9 mouse cellular contexts compared by ENCODE assay signal in the genomic region with DNA sequence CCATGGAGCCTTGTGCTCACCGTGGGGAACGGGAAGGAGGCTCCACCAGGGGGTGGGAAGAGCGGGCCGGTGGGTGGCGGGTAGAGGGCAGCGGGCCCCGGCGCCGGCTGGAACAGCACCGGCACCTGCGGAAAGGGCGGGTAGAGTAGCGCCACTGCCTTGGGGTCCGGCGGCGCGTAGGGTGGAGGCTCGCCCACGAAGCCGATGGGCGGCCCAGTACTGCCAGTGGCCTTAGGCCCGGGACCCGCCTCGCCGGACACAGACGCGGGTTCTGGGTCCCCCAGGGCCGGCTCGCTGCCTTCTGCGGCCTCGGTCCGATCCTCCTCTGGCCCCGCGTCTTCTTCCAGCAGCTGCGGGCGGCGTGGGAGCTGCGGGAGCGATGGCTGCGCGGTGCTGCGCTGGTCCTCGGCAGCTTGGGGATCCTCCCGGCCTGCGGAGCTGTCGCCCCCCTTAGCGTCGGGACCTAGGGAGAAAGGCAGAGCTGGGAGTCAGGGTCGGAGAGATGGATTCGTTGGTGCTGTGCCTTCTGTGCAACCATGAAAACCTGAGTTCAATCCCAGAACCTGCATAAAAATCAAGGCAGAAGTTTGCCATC. TPM values are rescaled to one million over a fixed set of nuclear protein-coding genes. Genes with fewer than 3 reads are reported as not detected.
A peak's percentile ranks its signal among the peaks of the same experiment; 100 is the strongest.
DNase-seq lines count a peak whose midpoint lies in the region; ATAC-seq and TF ChIP-seq lines count a peak whose summit lies in the region.
"Had no signal": no experiment of that assay in that cellular context is flagged by ENCODE, and none has a peak within 500 bp of the region (broad histone marks: within the 10 kb centered on the region; RNA-seq: fewer than 3 reads in every experiment).

No protein-coding gene starts in this region.

- peak overlapping the region; percentile 48 for H3K4me3 ChIP-seq in heart, embryonic 11.5 days (ENCODE audit: low read depth, low read length)
- H3K4me3 ChIP-seq in ES-E14 (ENCODE audit: insufficient read depth in 1 of 2, low read depth in 1 of 2, low read length in 2 of 2, poor library complexity in 1 of 2, severe bottlenecking in 1 of 2) = peak overlapping the region; percentile 67 to 73
- H3K4me3 ChIP-seq in forebrain, embryonic 15.5 days = peak overlapping the region; percentile 34
- H3K4me3 ChIP-seq in liver, embryonic 14.5 days (ENCODE audit: insufficient read depth in 1 of 2, low read depth in 2 of 2, low read length in 2 of 2) = no peak overlapping the region

- in situ Hi-C loops in ES-E14 (cut with MboI; ENCODE audit: low sequenced_read_pairs in 2 of 2, unreplicated experiment in 2 of 2) = no loop called here

- no peak for TF ChIP-seq CTCF in liver, embryonic 14.5 days (IDR thresholded peaks at IDR 0.05; ENCODE audit: low read depth)

- no peak overlapping the region for H3K27ac ChIP-seq in heart, embryonic 11.5 days (ENCODE audit: low read depth, low read length)
- H3K27ac ChIP-seq in ES-E14 (ENCODE audit: insufficient read depth, low read depth, low read length, poor library complexity, severe bottlenecking) = no peak overlapping the region
- no peak overlapping the region for H3K27ac ChIP-seq in forebrain, embryonic 15.5 days (replicated peaks)
- H3K27ac ChIP-seq in liver, embryonic 14.5 days = no peak overlapping the region

- peaks cover 58% of the 10 kb centered on the region for H3K27me3 ChIP-seq in heart, embryonic 11.5 days (ENCODE audit: control insufficient read depth, insufficient read depth, low read length)
- H3K27me3 ChIP-seq in forebrain, embryonic 15.5 days = peaks cover 47% of the 10 kb centered on the region
- H3K27me3 ChIP-seq in liver, embryonic 14.5 days (ENCODE audit: control insufficient read depth, insufficient read depth, low read length) = peaks cover 47% of the 10 kb centered on the region

- H3K9me3 ChIP-seq in heart, embryonic 11.5 days (replicated peaks; ENCODE audit: control insufficient read depth, low read length) = no peaks in the 10 kb centered on the region
- no peaks in the 10 kb centered on the region for H3K9me3 ChIP-seq in ES-E14 (ENCODE audit: control insufficient read depth, insufficient read depth, low read depth, low read length)
- H3K9me3 ChIP-seq in forebrain, embryonic 15.5 days = peaks cover under 1% of the 10 kb centered on the region; the same call in 1 of the 2 replicates
- no peaks in the 10 kb centered on the region for H3K9me3 ChIP-seq in liver, embryonic 14.5 days (ENCODE audit: control insufficient read depth, low read length)
- H3K9me3 ChIP-seq: G1E had no signal

- peak overlapping the region; percentile 86 for H3K4me2 ChIP-seq in heart, embryonic 11.5 days
- H3K4me2 ChIP-seq in forebrain, embryonic 15.5 days (replicated peaks) = peak overlapping the region; percentile 52
- H3K4me2 ChIP-seq in liver, embryonic 14.5 days (ENCODE audit: low read depth) = peak overlapping the region; percentile 3; the same call in 1 of the 2 replicates

- WGBS in heart, embryonic 11.5 days (ENCODE audit: insufficient replicate concordance) = 2% methylated on average over 47 of the region's 50 CpGs
- 2% methylated on average over 50 of the region's 50 CpGs for WGBS in forebrain, embryonic 15.5 days
- 11% methylated on average over 50 of the region's 50 CpGs for WGBS in liver, embryonic 14.5 days (ENCODE audit: insufficient replicate concordance)

- no peaks in the 10 kb centered on the region for H3K36me3 ChIP-seq in heart, embryonic 11.5 days (ENCODE audit: control insufficient read depth, insufficient read depth, low read length)
- H3K36me3 ChIP-seq in ES-E14 (ENCODE audit: control insufficient read depth, insufficient read depth, low read length, poor library complexity, severe bottlenecking) = no peaks in the 10 kb centered on the region
- H3K36me3 ChIP-seq in forebrain, embryonic 15.5 days = no peaks in the 10 kb centered on the region
- no peaks in the 10 kb centered on the region for H3K36me3 ChIP-seq in liver, embryonic 14.5 days (replicated peaks; ENCODE audit: control insufficient read depth, insufficient read depth, low read depth)
- H3K36me3 ChIP-seq: G1E had no signal

- H3K9ac ChIP-seq in heart, embryonic 11.5 days (ENCODE audit: low read depth, low read length) = peak overlapping the region; percentile 63
- peak overlapping the region; percentile 72 for H3K9ac ChIP-seq in ES-E14 (ENCODE audit: insufficient read depth, low read depth, low read length, poor library complexity, severe bottlenecking)
- peak overlapping the region; percentile 36 for H3K9ac ChIP-seq in forebrain, embryonic 15.5 days (replicated peaks)
- H3K9ac ChIP-seq in liver, embryonic 14.5 days (replicated peaks) = no peak overlapping the region

- TF ChIP-seq EP300 in liver, embryonic 14.5 days (IDR thresholded peaks at IDR 0.05; ENCODE audit: low read depth) = no peak

- intact Hi-C loops in heart, postnatal 10 days (cut with DNase I) = no loop called here

- DNase-seq in heart, postnatal 10 days = no peak
- DNase-seq in ES-E14 (ENCODE audit: low read depth, low spot score) = no peak
- DNase-seq in liver, embryonic 14.5 days (ENCODE audit: low read depth in 3 of 3, low spot score in 3 of 3) = no peak
- no peak for DNase-seq in MN1 (ENCODE audit: low spot score)
- no peak for DNase-seq in thymus, postnatal 0 days (ENCODE audit: low spot score)
- no peak for DNase-seq in ovary, postnatal 14 days (ENCODE audit: low spot score)

- H3K4me1 ChIP-seq in heart, embryonic 11.5 days (ENCODE audit: control insufficient read depth, insufficient read depth, low read length) = peaks cover 2% of the 10 kb centered on the region; the same call in 1 of the 2 replicates
- peaks cover 3 to 23% of the 10 kb centered on the region in 2 experiments; a peak in 2 of 4 replicates for H3K4me1 ChIP-seq in ES-E14 (ENCODE audit: control insufficient read depth in 2 of 2, insufficient read depth in 2 of 2, low read length in 2 of 2, poor library complexity in 1 of 2)
- H3K4me1 ChIP-seq in forebrain, embryonic 15.5 days = peaks cover 5% of the 10 kb centered on the region
- no peaks in the 10 kb centered on the region for H3K4me1 ChIP-seq in liver, embryonic 14.5 days (replicated peaks; ENCODE audit: control insufficient read depth in 2 of 2, insufficient read depth in 2 of 2, low read length in 1 of 2)

- ATAC-seq in heart, embryonic 11.5 days (replicated peaks; ENCODE audit: insufficient number of reproducible peaks, low FRiP score, low TSS enrichment) = no peak
- ATAC-seq in forebrain, embryonic 15.5 days (replicated peaks) = no peak
- no peak for ATAC-seq in liver, embryonic 14.5 days (ENCODE audit: insufficient read depth)

TF ChIP-seq in ES-E14, 5 proteins besides CTCF, POLR2A, EP300 and RAD21 (continues in another document):
- no peak for TF ChIP-seq CHD2 (IDR thresholded peaks at IDR 0.05; ENCODE audit: low read depth, low read length)
- no peak for TF ChIP-seq MAFK (IDR thresholded peaks at IDR 0.05; ENCODE audit: insufficient read depth, low read depth, low read length)
- TF ChIP-seq ZNF384 (IDR thresholded peaks at IDR 0.05; ENCODE audit: low read depth, low read length) = no peak
- TF ChIP-seq HCFC1 (IDR thresholded peaks at IDR 0.05; ENCODE audit: borderline replicate concordance, insufficient read depth, low read length) = no peak

RNA-seq across cellular contexts. Expression of a gene that starts 4.2 kb away (rescaled TPM):
- polyA plus RNA-seq in heart, embryonic 11.5 days (2014; fragmentation: Nextera tagmentation; extraction: Ambion mirVana) = not detected in 2 replicates
- not detected for total RNA-seq in heart, postnatal 10 days (2021)
- total RNA-seq in ES-E14 (2012; rRNA removed) = 0.27 and 0.42 TPM in 2 replicates
- not detected in 2 replicates for polyA plus RNA-seq in forebrain, embryonic 15.5 days (2015; fragmentation: Nextera tagmentation; extraction: Ambion mirVana)
- polyA plus RNA-seq in liver, embryonic 14.5 days (2012; rRNA removed) = 0.39 and 0.64 TPM in 2 replicates
- 0.34 and 0.38 TPM in 2 replicates for polyA plus RNA-seq in liver, embryonic 14.5 days (2014; fragmentation: Nextera tagmentation; extraction: Ambion mirVana)
- polyA plus RNA-seq in thymus, postnatal 0 days (2015; fragmentation: Nextera tagmentation; extraction: Ambion mirVana) = 0.19 TPM in 1 of 2 replicates, not detected in the other
- total RNA-seq: G1E had no signal
- polyA plus RNA-seq: G1E had no signal

RNA-seq across cellular contexts. Expression of a gene that starts 11.8 kb away (rescaled TPM):
- 0.99 TPM in 1 of 2 replicates, not detected in the other for polyA plus RNA-seq in heart, embryonic 11.5 days (2014; fragmentation: Nextera tagmentation; extraction: Ambion mirVana)
- not detected for total RNA-seq in heart, postnatal 10 days (2021)
- total RNA-seq in ES-E14 (2012; rRNA removed) = not detected in 2 replicates
- 0.79 TPM in 1 of 2 replicates, not detected in the other for polyA plus RNA-seq in forebrain, embryonic 15.5 days (2015; fragmentation: Nextera tagmentation; extraction: Ambion mirVana)
- not detected in 2 replicates for polyA plus RNA-seq in liver, embryonic 14.5 days (2012; rRNA removed)
- not detected in 2 replicates for polyA plus RNA-seq in liver, embryonic 14.5 days (2014; fragmentation: Nextera tagmentation; extraction: Ambion mirVana)
- not detected in 2 replicates for polyA plus RNA-seq in thymus, postnatal 0 days (2015; fragmentation: Nextera tagmentation; extraction: Ambion mirVana)
- polyA plus RNA-seq: G1E had no signal

RNA-seq across cellular contexts. Expression of a gene that starts 40.0 kb away (rescaled TPM):
- 28.8 and 30.2 TPM in 2 replicates for polyA plus RNA-seq in heart, embryonic 11.5 days (2014; fragmentation: Nextera tagmentation; extraction: Ambion mirVana)
- total RNA-seq in heart, postnatal 10 days (2021) = 10 to 100 TPM; 14.3 to 17.5 TPM
- total RNA-seq in ES-E14 (2012; rRNA removed) = 18.3 and 30.4 TPM in 2 replicates
- polyA plus RNA-seq in forebrain, embryonic 15.5 days (2015; fragmentation: Nextera tagmentation; extraction: Ambion mirVana) = 28.2 and 31.6 TPM in 2 replicates
- polyA plus RNA-seq in liver, embryonic 14.5 days (2012; rRNA removed) = 8.4 and 10.0 TPM in 2 replicates
- polyA plus RNA-seq in liver, embryonic 14.5 days (2014; fragmentation: Nextera tagmentation; extraction: Ambion mirVana) = 11.6 and 13.4 TPM in 2 replicates
- 13.9 and 14.9 TPM in 2 replicates for polyA plus RNA-seq in thymus, postnatal 0 days (2015; fragmentation: Nextera tagmentation; extraction: Ambion mirVana)

RNA-seq across cellular contexts. Expression of a gene that starts 41.0 kb away (rescaled TPM):
- polyA plus RNA-seq in heart, embryonic 11.5 days (2014; fragmentation: Nextera tagmentation; extraction: Ambion mirVana) = 21.0 and 25.6 TPM in 2 replicates
- total RNA-seq in heart, postnatal 10 days (2021) = 10 to 100 TPM; 37.2 to 37.4 TPM
- 78.5 and 108 TPM in 2 replicates for total RNA-seq in ES-E14 (2012; rRNA removed)
- 40.6 and 41.7 TPM in 2 replicates for polyA plus RNA-seq in forebrain, embryonic 15.5 days (2015; fragmentation: Nextera tagmentation; extraction: Ambion mirVana)
- polyA plus RNA-seq in liver, embryonic 14.5 days (2012; rRNA removed) = 11.2 and 15.1 TPM in 2 replicates
- 9.3 and 11.8 TPM in 2 replicates for polyA plus RNA-seq in liver, embryonic 14.5 days (2014; fragmentation: Nextera tagmentation; extraction: Ambion mirVana)
- 21.3 and 27.7 TPM in 2 replicates for polyA plus RNA-seq in thymus, postnatal 0 days (2015; fragmentation: Nextera tagmentation; extraction: Ambion mirVana)

RNA-seq across cellular contexts. Expression of a gene that starts 55.1 kb away (rescaled TPM):
- polyA plus RNA-seq in heart, embryonic 11.5 days (2014; fragmentation: Nextera tagmentation; extraction: Ambion mirVana) = 6.7 and 8.3 TPM in 2 replicates
- 10 to 100 TPM; 21.4 to 22.4 TPM for total RNA-seq in heart, postnatal 10 days (2021)
- 38.9 and 47.7 TPM in 2 replicates for total RNA-seq in ES-E14 (2012; rRNA removed)
- polyA plus RNA-seq in forebrain, embryonic 15.5 days (2015; fragmentation: Nextera tagmentation; extraction: Ambion mirVana) = 30.1 and 31.8 TPM in 2 replicates
- polyA plus RNA-seq in liver, embryonic 14.5 days (2012; rRNA removed) = 2.3 and 2.5 TPM in 2 replicates
- 1.5 and 1.9 TPM in 2 replicates for polyA plus RNA-seq in liver, embryonic 14.5 days (2014; fragmentation: Nextera tagmentation; extraction: Ambion mirVana)
- polyA plus RNA-seq in thymus, postnatal 0 days (2015; fragmentation: Nextera tagmentation; extraction: Ambion mirVana) = 6.1 and 6.6 TPM in 2 replicates

Comparison
In these comparisons a context has a peak if more than half of its experiments do, and no peak if none do; other contexts are left out.
1. H3K4me2 ChIP-seq: peak in every context shown above with its lines; median percentile 86 in heart, embryonic 11.5 days; 52 in forebrain, embryonic 15.5 days; 3 in liver, embryonic 14.5 days.
2. H3K4me3 ChIP-seq: peak in heart, embryonic 11.5 days (single experiment), ES-E14 (2 of 2) and forebrain, embryonic 15.5 days (single experiment); none in liver, embryonic 14.5 days (0 of 2).